Mouse (Mus musculus) kidney, adult 2 months (tissue): ENCODE measurements around the gene Pepd.

ENCODE experiments used
- CTCF ChIP-seq: fragments of 200-500 bp; conservative IDR thresholded peaks from 2 replicates; pipeline ENCODE4 v1.5.1; 2011; ENCODE audit warnings: low read depth, mild to moderate bottlenecking, control low read depth, low read length, moderate library complexity, mixed read lengths; ENCODE audit not compliant: insufficient read depth, insufficient read length
- POLR2A ChIP-seq: fragments of 200-500 bp; IDR thresholded peaks from one replicate; pipeline ENCODE4 v1.6.1; 2011; ENCODE audit warnings: low read depth, low read length, control low read depth

DNA sequence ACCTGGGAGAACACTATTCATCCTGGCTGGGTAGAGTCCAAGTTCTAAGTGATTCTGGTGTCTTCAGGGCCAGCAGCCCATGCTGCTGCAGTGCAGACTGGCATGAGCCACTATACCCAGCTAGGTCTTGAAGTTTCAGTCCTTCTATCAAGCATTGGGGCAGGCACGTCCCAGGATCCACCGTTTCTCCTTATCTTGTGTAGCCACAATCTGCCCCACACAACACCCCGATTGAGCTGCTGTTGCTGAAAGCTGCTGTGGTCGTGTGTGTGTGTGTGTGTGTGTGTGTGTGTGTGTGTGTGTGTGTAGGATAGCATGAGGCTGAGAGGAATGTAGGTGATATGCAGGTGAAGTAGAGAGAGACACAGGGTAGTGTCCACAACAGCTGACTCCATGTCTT, 123.4 kb downstream of the Pepd start:
- TF ChIP-seq CTCF (no peak), POLR2A (no peak)
